Mouse (Mus musculus) spleen, postnatal 14 days (tissue): ENCODE results near the gene Usp7.
A peak's percentile ranks its signal among the peaks of the same experiment; 100 is the strongest.

ENCODE experiments used
- DNase-seq, 2 experiments: peaks; one replicate each; pipeline ENCODE4 v3.0.0; 2021 to 2022; ENCODE audit warnings: low spot score in 2 of 2

The Usp7 gene

GRCm38 (mm10) chr16:8720447-8720846, 71.7 kb downstream of the Usp7 start:
- no peak for DNase-seq

GRCm38 (mm10) chr16:8717744-8718143, 74.4 kb downstream of the Usp7 start:
- no peak for DNase-seq

- DNase-seq = no peak
These were observed 75.8 kb downstream of the Usp7 start for GRCm38 (mm10) chr16:8716300-8716699.

GRCm38 (mm10) chr16:8715513-8716080, 76.5 kb downstream of the Usp7 start:
- DNase-seq = no peak

GRCm38 (mm10) chr16:8714851-8715250, 77.3 kb downstream of the Usp7 start:
- DNase-seq = no peak

GRCm38 (mm10) chr16:8711998-8712397, 80.1 kb downstream of the Usp7 start:
- no peak for DNase-seq

GRCm38 (mm10) chr16:8700586-8700985, 91.5 kb downstream of the Usp7 start:
- no peak for DNase-seq

GRCm38 (mm10) chr16:8699556-8699955, 92.6 kb downstream of the Usp7 start:
- no peak for DNase-seq

GRCm38 (mm10) chr16:8691206-8691605, 100.9 kb downstream of the Usp7 start:
- no peak for DNase-seq

- no peak for DNase-seq
These were observed 102.0 kb downstream of the Usp7 start for GRCm38 (mm10) chr16:8689979-8690656.

- no peak for DNase-seq
These were observed 104.5 kb downstream of the Usp7 start for GRCm38 (mm10) chr16:8687559-8688112.

GRCm38 (mm10) chr16:8686871-8687535, 105.1 kb downstream of the Usp7 start:
- DNase-seq = peak; percentile 67 to 70

- peak; percentile 73 to 84 for DNase-seq
These were observed 105.8 kb downstream of the Usp7 start for GRCm38 (mm10) chr16:8686121-8686870.

- no peak for DNase-seq
These were observed 107.0 kb downstream of the Usp7 start for GRCm38 (mm10) chr16:8685087-8685486.

- DNase-seq = no peak
These were observed 111.6 kb downstream of the Usp7 start, which contains the start of gene Gm5767 for GRCm38 (mm10) chr16:8680470-8680869. TSS of gene Gm5767 (plus strand) at chr16:8680770.

- no peak for DNase-seq
These were observed 112.3 kb downstream of the Usp7 start for GRCm38 (mm10) chr16:8679780-8680179.

- peak; percentile 53 to 56 for DNase-seq
These were observed 113.4 kb downstream of the Usp7 start for GRCm38 (mm10) chr16:8678676-8679075.

- DNase-seq = peak; percentile 47 to 53
These were observed 114.1 kb downstream of the Usp7 start for GRCm38 (mm10) chr16:8678035-8678434.

GRCm38 (mm10) chr16:8676800-8677199, 115.3 kb downstream of the Usp7 start:
- peak; percentile 52 to 66 for DNase-seq

GRCm38 (mm10) chr16:8676228-8676627, 115.9 kb downstream of the Usp7 start:
- no peak for DNase-seq

- peak in 1 of 2 experiments; percentile 49 for DNase-seq
These were observed 116.5 kb downstream of the Usp7 start for GRCm38 (mm10) chr16:8675559-8675958.

- peak; percentile 45 to 63 for DNase-seq
These were observed 117.9 kb downstream of the Usp7 start for GRCm38 (mm10) chr16:8674165-8674564.
